Mouse (Mus musculus) liver, embryonic 14.5 days (tissue): Measurements from ENCODE around the gene Cited1.

Experiments
- CTCF ChIP-seq: IDR thresholded peaks from 2 replicates; pipeline ENCODE4 v1.5.1; 2016; ENCODE audit warnings: antibody characterized with exemption, low read depth, control low read depth
- EP300 ChIP-seq: IDR thresholded peaks from 2 replicates; pipeline ENCODE4 v1.6.1; 2016; ENCODE audit warnings: antibody characterized with exemption, low read depth

- TF ChIP-seq CTCF (peak; percentile 23; the same call in 1 of the 2 replicates), EP300 (no peak)
Measured at GRCm38 (mm10) chrX:102244334-102244733, 7.6 kb downstream of the Cited1 start.
